Mouse (Mus musculus) brain, embryonic 14.5 days (tissue): Measurements from ENCODE around the gene Ttll11.

Experiments
- CTCF ChIP-seq: fragments of 200-500 bp; IDR thresholded peaks from 2 replicates; pipeline ENCODE4 v1.5.1; 2012; ENCODE audit warnings: inconsistent platforms, mild to moderate bottlenecking, moderate library complexity, borderline replicate concordance; ENCODE audit not compliant: insufficient read depth, insufficient read length; ENCODE audit errors: extremely low read depth
- POLR2A ChIP-seq: fragments of 200-500 bp; IDR thresholded peaks from 2 replicates; pipeline ENCODE4 v1.6.1; 2012; ENCODE audit warnings: mild to moderate bottlenecking, inconsistent platforms, borderline replicate concordance; ENCODE audit not compliant: poor library complexity, insufficient read depth, insufficient read length, severe bottlenecking; ENCODE audit errors: extremely low read depth

GRCm38 (mm10) chr2:35775651-35776055 is 204.1 kb downstream of the Ttll11 start:
- TF ChIP-seq POLR2A: no peak
- no peak for TF ChIP-seq CTCF
